Mouse (Mus musculus) mesoderm, embryonic 11.5 days (tissue): Measurements from ENCODE around the gene Snx4.

Source experiments
- DNase-seq: peaks from one replicate; pipeline ENCODE4 v3.0.0-alpha.2; 2012; ENCODE audit warnings: low read depth, low spot score

Snx4 gene

DNA sequence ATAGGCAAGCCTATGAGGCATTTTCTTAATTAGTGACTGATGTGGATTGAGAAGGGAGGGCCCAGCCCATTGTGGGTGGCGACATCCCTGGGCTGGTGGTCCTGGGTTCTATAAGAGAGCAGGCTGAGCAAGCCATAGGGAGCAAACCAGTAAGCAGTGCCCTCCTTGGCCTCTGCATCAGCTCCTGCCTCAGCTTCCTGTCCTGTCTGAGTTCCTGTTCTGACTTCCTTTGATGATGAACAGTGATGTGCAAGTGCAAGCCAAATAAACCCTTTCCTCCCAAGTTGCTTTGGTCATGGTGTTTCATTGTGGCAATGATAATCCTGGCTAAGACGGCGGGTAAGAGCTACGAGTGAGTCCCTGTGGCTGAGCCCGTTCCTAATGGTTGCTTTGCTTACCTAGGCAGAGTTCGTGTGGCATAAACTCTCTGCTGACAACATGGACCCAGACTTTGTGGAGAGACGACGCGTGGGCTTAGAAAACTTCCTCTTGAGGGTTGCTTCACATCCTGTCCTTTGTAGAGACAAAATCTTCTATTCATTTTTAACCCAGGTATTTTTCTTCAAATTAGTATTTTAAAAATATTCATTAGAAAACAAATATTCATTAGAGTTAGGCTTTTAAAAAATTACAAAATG lies 16.5 kb downstream of the Snx4 start:
- no peak for DNase-seq

DNA sequence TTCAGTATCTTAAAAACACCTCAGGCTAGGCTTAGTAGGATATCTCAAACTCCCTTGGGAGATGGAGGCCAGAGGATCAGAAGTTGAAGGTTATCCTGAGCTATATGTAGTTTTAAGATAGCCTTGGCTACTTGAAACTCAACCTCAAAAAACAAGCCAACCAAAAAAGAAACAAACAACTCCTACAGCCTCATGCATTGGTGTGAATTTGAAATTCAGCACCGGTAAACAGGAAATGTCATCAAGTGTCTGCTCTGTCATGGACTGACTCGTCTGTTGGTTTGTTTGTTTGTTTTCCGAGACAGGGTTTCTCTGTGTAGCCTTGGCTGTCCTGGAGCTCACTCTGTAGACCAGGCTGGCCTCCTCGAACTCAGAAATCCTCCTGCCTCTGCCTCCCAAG lies 20.6 kb downstream of the Snx4 start:
- DNase-seq: no peak

- no peak for DNase-seq
Observed at GRCm38 (mm10) chr16:33283079-33283478, 31.8 kb downstream of the Snx4 start.

GRCm38 (mm10) chr16:33288536-33288935 lies 37.3 kb downstream of the Snx4 start:
- no peak for DNase-seq

- DNase-seq: no peak
Observed at GRCm38 (mm10) chr16:33289981-33290380, 38.7 kb downstream of the Snx4 start.

GRCm38 (mm10) chr16:33292241-33292640 lies 41.0 kb downstream of the Snx4 start:
- DNase-seq: no peak

DNA sequence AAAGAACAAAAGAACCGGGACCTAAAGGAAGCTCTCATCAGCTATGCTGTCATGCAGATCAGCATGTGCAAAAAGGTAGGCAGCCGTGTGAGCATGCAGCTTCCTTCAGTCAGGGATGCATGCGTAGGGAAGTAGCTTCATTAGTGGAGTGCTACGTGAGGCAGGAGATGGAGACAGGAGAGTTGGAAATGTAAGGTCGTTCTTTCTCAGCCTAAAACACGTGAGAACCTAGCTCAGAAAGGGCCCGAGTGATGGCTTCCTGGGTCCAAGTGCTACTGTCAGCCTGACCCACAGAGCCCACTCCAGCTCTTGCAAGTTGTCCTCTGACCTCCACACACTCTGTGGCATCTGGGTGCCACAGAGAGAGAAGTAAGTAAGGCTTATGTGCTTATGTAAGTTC lies 43.4 kb downstream of the Snx4 start:
- DNase-seq: no peak

DNA sequence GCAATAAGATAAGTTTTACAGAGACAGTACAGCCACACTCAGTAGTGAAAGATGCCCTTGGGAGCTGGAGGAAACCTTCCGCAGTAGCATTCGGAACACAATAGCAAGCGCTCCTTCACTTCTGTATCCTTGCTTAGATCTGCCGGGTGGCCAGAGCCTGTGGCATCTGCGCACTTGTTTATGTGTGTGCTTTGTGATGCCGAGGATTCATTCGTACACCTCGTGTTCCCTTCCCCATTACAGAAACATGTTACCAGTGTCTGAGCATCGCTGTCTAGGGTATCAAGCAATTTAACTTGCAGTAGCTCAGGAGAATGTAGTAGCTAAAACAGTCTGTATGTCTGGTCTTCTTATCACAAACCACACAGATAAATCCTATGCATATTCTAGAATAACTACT lies 44.1 kb downstream of the Snx4 start:
- DNase-seq: no peak

DNA sequence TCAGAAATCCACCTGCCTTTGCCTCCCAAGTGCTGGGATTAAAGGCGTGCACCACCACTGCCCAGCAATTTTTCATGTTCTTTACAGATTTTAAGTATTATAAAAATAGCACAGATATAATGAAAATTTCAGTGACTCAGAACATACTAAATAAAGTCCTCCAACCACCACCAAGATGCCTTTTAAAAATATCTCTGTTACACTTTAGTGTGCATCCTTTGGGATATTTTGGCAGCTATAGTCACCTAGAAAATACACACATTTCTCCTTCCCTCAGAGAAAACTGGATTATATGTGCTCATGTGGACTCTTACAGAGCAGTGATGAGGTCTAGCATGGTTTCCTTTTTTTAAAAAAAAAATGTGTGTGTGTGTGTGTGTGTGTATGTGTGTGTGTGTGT lies 46.3 kb downstream of the Snx4 start:
- DNase-seq: no peak

- peak; percentile 81 for DNase-seq
Observed at GRCm38 (mm10) chr16:33306633-33307070, 55.4 kb downstream of the Snx4 start.

DNA sequence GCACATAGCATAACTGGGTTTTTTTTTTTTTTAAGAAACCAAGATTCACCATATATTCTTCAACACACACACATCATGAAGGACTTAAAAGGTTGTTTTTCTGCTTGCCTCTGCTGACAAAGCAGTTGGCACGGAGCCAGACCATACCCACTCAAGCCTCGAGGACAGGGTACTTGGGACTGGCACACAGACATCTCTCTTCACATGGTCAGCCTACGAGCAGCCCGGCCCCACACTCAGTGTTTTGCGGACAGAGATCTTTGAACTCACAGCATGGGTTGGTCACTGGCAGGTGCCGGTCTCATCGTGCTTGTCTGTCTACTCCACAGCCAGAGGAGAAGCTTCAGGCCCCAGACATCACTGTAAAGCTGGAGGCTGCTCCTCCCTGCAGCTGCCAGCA lies 56.5 kb downstream of the Snx4 start:
- no peak for DNase-seq

DNA sequence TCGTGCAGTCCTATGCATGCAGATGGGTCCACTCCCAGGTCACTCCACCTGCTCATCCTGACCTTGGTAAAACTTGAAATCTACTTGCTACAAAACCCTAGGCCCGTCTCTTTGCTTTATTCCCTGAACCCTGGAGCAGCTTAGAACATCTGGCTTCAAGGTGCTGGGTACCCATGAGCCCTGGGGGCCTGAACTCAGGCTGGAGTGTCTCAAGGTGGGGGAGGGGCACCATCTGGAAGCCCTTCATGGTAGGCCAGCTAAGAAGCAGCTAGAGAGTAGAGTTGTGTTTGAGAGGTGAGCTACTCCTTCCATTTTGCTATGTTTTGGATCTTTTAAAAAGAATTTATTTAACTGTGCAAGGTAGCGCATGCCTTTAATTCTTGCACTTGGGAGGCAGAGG lies 57.8 kb downstream of the Snx4 start:
- peak; percentile 43 for DNase-seq

GRCm38 (mm10) chr16:33315611-33316010 lies 64.4 kb downstream of the Snx4 start:
- no peak for DNase-seq

- no peak for DNase-seq
Observed at GRCm38 (mm10) chr16:33317646-33318045, 66.4 kb downstream of the Snx4 start.

DNA sequence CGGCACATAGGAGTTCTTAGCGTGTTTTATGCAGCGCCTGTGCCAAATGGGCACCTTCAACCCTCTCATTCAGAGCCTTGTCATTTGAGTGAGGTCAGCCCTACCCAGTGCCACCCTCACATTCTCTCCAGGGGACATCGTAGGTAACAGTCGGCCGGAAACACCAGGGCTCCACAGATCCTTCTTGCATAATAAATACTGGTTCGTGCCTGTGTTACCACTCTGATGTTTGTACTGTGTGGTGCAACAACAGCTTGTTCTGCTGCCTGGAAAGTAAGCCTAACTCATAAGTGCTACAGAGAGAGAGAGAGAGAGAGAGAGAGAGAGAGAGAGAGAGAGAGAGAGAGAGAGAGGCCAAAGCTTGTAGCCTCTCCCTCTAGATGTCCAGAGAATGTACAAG lies 66.8 kb downstream of the Snx4 start:
- no peak for DNase-seq

GRCm38 (mm10) chr16:33325704-33326455 lies 74.6 kb downstream of the Snx4 start:
- no peak for DNase-seq

- peak; percentile 60 for DNase-seq
Observed at GRCm38 (mm10) chr16:33326589-33326988, 75.3 kb downstream of the Snx4 start.

DNA sequence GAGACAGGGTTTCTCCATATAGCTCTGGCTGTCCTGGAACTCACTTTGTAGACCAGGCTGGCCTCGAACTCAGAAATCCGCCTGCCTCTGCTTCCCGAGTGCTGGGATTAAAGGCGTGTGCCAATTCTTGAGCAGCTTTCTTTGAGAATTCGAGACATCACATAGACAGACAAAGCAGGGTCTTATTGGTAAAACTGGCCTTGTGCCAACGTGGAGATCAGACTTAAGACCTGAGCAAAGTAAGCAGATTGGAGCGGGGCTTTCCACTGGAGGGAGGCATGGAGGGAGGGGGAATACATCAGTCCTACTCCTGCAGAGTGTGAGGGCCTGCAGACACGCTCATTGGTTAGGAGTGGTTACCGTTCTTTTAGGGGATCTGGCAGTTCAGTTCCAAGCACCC lies 75.9 kb downstream of the Snx4 start:
- no peak for DNase-seq

DNA sequence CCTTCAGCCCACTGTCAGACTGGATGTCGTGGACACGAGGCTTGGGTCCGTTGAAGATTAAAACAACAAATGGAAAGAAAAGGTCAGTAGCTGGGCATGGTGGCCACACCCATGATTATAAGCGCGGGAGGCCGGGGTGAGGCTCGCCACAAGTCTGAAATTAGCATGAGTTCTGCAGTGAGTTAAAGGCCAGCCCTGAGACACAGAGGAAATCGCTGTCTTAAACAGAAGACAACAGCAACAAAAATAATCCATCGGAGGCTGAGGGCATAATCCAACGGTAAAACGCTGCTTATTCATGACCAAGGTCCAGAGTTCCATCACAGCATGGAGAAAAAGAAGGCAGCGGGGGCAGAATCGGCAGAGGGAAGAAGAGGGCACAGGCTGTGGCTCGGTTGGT lies 81.8 kb downstream of the Snx4 start:
- DNase-seq: no peak

DNA sequence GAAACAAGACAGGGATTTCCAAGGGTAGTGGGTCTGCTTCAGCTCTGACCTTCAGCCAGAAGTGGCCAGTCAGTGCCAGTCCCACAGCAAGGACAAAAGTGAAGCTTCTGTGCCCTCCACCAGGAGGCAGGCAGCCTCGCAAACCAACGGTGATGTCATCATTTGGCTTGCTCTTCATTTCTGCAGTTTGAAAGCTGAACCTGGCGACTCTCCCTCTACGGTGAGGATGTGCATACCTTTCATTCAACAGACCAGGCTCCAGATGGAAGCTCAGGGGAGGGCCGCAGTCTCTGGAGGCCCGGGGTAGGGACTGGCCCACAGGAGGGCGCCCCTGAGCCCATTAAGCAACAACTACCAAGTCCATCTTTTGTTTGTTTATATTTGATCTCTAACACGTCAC lies 85.9 kb downstream of the Snx4 start:
- peak; percentile 69 for DNase-seq

DNA sequence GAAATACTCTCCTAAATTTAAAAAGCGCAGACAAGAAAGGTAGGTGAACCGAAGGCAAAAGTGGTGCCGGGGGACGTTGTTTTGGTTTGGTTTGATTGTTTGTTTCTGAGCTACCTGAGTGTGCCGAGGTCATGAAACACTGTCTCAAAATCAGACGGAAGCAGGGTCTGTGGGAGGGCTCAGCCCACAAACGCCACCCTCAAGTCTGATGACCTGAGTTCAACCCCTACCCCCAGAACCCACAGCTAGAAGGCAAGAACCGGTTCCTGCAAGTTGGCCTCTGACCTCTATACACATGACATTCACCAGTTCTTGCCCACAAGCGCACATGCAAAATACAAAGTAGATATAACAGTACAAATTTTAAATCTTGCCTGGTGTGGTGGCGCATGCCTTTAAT lies 86.4 kb downstream of the Snx4 start:
- DNase-seq: no peak

DNA sequence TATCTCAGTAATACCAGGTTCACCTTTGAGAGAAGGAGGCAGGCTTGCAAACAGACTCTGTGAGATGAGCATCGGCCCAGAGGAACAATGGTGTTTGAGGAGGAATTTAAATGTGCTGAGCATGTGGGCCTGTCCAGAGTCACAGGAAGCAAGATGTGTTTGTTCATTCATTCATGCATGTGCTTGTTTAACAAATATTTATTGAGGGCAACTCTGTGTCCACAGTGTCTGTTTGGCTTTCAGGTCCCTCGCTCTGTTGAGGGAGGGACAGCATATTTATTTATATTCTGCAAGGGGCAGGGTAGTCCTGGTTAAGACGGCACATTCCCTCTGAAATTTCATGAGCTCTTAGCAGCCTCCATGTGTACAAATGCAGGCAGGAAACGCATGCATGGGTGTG lies 87.2 kb downstream of the Snx4 start:
- DNase-seq: no peak

- no peak for DNase-seq
Observed at GRCm38 (mm10) chr16:33339476-33339875, 88.2 kb downstream of the Snx4 start.
